Mouse (Mus musculus): Measurements from ENCODE around the gene Usp6nl.

The Usp6nl gene

DNA sequence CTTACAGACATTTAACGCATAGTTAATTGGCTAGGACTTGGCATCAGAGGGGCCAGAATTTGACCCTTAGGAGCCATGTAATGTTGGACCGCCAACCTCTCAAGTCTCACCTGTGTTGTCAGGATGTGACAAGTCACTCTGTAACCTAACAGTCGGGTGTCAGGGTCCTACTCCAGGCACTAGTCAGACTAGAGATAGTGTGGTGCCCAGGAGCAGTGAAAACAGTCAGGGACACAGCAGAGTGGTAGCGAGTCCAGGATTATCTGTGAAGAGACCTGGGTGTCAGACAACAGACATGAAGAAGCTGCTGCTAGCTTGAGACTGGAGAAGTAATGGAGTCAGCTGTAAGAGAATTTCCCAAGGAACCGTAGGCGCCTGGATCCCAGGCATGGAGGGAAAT, 45.0 kb downstream of the Usp6nl start:
- DNase-seq (ENCODE audit: low read depth, low spot score) = no peak

DNA sequence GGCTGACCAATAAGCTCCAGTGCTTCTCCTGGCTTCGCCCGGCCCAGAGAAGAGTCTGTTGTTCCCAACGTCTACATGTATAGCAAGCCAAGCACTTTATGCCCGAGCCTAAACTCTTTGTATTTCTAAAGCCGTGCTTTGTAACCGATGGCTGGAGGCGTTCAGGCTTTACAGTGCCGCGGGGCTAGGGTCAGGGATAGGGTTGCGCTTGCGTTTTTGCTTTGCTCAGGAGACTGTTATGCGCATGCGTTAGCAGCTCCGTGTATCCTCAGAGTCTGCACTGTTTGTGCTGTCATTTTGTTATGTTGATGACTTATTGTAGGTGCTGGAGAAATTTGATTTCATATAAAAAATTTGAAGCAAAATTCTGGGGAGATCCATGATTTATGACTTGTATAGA, 51.7 kb downstream of the Usp6nl start:
- no peak for DNase-seq (ENCODE audit: low read depth, low spot score)

GRCm38 (mm10) chr2:6376071-6376470, 53.6 kb downstream of the Usp6nl start:
- DNase-seq (ENCODE audit: low read depth, low spot score) = no peak

- DNase-seq (ENCODE audit: low read depth, low spot score) = no peak
Measured at GRCm38 (mm10) chr2:6376941-6377340, 54.5 kb downstream of the Usp6nl start.

DNA sequence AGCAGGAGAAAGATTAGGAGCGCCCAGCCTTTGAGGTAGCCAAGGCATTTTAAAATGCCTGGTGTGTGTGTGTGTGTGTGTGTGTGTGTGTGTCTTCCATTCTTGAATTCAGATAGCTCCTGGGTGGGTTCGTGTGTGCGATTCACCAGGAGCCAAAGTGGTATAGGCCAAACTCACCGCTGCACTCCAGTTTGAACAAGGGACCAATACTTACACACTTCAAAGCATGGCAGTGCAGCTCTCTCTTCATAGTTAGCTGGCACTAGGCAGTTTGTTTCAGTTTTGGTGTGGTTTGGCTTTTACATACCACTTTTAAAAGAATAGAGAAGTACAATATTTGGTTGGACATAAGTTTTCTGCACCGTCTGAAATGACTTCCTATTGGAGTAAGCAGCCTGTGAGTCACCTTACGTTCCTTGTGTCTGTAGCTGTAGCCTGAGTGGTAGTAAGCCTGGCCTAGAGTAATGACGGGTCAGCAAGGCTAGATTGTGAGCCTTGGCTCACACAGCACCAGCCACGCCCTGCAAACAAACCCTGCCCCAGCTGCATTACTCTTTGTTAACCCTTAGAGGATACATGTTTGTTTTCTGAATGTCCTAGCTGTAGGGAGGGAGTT, 56.2 kb downstream of the Usp6nl start:
- no peak for DNase-seq (ENCODE audit: low read depth, low spot score)

GRCm38 (mm10) chr2:6379731-6380212, 57.3 kb downstream of the Usp6nl start:
- DNase-seq (ENCODE audit: low read depth, low spot score) = peak; percentile 62

DNA sequence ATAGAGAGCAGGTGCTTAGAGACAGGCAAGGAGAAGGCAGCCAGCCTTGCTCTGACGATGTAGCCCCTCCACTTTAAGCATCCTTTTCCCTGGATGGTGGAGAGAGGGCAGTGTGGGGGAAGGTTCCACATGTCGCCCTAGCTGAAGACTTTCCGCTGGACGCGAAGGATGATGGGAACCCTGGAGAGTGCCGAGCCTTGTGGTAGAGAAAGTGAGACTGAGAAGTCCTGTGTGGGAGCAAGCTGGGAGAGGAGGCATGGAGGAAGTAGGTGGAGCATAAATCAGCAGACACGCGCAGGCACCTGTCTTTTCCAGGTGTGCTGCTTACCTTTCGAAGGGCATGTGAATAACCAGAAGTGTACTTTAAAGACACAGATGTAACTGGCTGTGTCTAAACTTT, 57.9 kb downstream of the Usp6nl start:
- no peak for DNase-seq (ENCODE audit: low read depth, low spot score)

- no peak for DNase-seq (ENCODE audit: low read depth, low spot score)
Measured at GRCm38 (mm10) chr2:6384407-6385146, 62.1 kb downstream of the Usp6nl start.

GRCm38 (mm10) chr2:6389162-6389561, 66.7 kb downstream of the Usp6nl start:
- no peak for DNase-seq (ENCODE audit: low read depth, low spot score)

GRCm38 (mm10) chr2:6391261-6391660, 68.8 kb downstream of the Usp6nl start:
- no peak for DNase-seq (ENCODE audit: low read depth, low spot score)

- DNase-seq (ENCODE audit: low read depth, low spot score) = no peak
Measured at GRCm38 (mm10) chr2:6391940-6392339, 69.5 kb downstream of the Usp6nl start.

DNA sequence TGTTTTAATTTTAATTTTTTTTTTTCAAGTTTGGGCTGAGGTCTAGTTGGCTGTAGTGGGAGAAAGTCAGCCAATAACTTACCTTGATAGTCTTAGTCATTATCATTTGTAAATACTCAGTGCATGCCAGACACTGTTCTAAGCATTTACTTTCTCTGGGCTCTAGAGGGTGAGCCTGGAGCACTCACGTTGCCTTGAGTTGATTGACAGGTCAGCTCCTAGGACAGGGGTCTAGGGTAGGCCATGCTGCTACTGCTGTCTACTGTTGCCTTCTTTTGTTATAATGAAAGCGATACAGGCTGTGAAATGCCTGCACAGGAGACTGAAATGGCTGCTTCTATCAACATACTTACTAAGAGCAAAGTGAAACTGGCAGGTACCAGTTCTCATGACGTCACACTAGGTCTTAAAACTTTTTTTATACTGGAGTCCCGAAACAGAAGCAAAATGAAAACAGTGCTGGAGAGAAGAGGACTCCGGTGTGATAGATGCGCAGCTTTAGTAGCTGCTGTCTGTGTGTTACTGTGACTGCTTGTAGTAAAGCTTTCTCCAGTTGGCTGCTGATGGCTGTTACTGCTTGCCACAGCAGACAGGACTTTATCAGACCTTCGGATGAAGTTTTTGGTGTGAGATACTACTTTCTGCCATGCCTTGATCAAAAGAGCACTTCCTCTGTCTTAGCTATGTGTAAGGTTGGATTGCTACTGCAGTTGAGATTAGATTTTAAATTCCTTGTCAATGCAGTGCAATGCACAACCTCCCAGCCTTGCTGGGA, 73.6 kb downstream of the Usp6nl start:
- DNase-seq (ENCODE audit: low read depth, low spot score) = no peak

GRCm38 (mm10) chr2:6396626-6397146, 74.2 kb downstream of the Usp6nl start:
- no peak for DNase-seq (ENCODE audit: low read depth, low spot score)

GRCm38 (mm10) chr2:6397166-6397565, 74.7 kb downstream of the Usp6nl start:
- no peak for DNase-seq (ENCODE audit: low read depth, low spot score)

DNA sequence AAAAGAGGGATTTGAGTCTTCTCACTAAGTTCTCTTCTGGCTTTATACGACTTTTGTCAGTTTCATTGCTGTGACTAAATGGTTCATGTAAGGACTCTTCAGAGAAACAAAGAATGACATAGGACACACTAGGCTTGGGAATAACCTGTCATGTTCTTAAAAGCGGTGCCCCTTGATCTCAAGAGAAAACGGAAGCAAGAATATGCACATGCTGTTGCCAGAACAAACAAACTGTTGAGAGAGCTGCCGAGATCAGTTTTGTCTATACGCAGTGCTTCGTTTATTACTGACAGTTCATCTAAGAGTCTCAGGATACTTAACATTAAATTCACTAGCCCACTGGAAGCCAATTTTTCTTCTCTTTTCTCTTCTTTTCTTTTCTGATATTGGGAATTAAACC, 76.4 kb downstream of the Usp6nl start:
- no peak for DNase-seq (ENCODE audit: low read depth, low spot score)

- no peak for DNase-seq (ENCODE audit: low read depth, low spot score)
Measured at GRCm38 (mm10) chr2:6401039-6401438, 78.6 kb downstream of the Usp6nl start.

DNA sequence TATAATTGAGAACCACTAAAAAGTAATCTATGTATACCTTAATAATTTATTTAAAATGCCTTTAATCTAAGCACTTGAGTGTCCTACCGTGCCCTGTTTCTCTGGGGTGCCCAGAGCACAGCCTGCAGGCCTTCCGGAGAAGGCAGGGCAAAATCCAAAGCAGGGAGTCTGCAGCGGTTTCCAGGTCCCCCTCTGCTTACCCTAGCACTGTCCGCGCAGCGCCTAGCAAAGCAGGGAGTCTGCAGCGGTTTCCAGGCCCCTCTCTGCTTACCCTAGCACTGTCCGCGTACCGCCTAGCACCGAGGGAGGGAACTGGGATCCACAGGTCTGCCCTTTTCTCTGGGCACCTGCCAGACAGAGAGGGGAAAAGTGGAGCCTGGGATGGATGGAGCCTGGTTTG, 80.9 kb downstream of the Usp6nl start:
- DNase-seq (ENCODE audit: low read depth, low spot score) = peak; percentile 35

GRCm38 (mm10) chr2:6403991-6404390, 81.5 kb downstream of the Usp6nl start:
- DNase-seq (ENCODE audit: low read depth, low spot score) = no peak

- DNase-seq (ENCODE audit: low read depth, low spot score) = no peak
Measured at GRCm38 (mm10) chr2:6404627-6405026, 82.2 kb downstream of the Usp6nl start.

GRCm38 (mm10) chr2:6405059-6406033, 82.9 kb downstream of the Usp6nl start:
- DNase-seq (ENCODE audit: low read depth, low spot score) = peak; percentile 80

DNA sequence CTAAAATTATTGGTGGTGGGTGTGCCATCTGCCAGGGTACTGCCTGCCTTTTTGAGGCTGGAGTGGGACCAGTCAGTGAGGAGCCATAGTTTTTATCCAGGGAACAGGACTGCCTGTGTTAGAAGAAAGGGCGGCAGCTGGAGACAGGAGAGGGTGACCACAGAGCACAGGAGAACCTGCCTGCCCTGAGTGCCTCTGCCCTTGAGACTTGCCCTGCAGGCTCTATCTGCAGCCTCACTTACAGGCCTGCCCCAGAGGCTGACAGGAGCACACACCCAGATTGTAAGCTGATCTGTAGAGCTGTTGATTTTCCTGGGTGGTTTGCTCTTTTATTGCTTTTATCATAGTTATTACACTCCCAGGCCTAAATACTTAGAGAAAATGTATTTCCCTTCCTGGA, 85.2 kb downstream of the Usp6nl start:
- DNase-seq (ENCODE audit: low read depth, low spot score) = no peak

Measured in retina, postnatal 7 days (tissue).